Mouse (Mus musculus) heart, postnatal 14 days (tissue): Measurements from ENCODE around the gene Prox2. TPM values are rescaled to one million over a fixed set of nuclear protein-coding genes. Genes with fewer than 3 reads are reported as not detected.
A peak's percentile ranks its signal among the peaks of the same experiment; 100 is the strongest.

Experiments used
- DNase-seq, 2 experiments: peaks; one replicate each; pipeline ENCODE4 v3.0.0; 2021 to 2022
- intact Hi-C: fragments of 180-260 bp; cut with DNase I; formaldehyde crosslinking; loops from one replicate; pipeline ENCODE4 v1.15.1; 2025
- total RNA-seq, 2 experiments: library from RNA; stranded (reverse); gene quantifications; 2 replicates each; pipeline ENCODE4 v1.2.3; 2021

Gene Prox2
- total RNA-seq, 2 experiments from 2014 or later, result 1.1 to 2.7 TPM

- intact Hi-C loops, result no loop called here
Measured at GRCm38 (mm10) chr12:85103096-85103495, 7.5 kb downstream of the Prox2 start.

DNA sequence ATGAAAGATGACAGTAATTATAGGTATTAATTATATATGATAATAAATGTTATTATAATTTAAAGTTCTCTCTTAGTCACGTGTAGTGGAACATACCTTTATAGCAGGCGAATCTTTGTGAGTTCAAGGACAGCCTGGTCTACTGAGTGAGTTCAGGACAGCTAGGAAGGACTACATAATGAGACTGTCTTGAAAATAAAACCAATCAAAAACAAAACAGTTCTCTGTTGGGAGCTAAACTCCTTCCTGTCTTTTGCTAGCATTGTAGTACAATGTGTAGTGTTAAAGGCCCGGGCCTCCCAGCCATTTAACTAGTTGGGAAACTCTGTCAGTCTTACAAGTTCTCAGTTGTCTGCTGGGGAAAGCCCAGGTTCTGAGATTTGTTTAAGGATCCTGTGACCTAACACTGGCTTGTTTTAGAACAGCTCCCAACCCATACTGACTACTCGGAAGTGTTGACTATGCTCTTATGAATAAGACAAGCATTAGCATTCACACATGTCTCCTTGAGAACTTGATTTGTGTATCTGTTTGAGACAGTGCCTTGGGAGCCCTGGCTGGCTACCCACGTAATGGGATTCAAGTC lies 8.9 kb downstream of the Prox2 start:
- intact Hi-C loops, result no loop called here
- no peak for DNase-seq

More at GRCm38 (mm10) chr12:85103096-85103495, 7.5 kb downstream of the Prox2 start:
- DNase-seq, result no peak

GRCm38 (mm10) chr12:85101001-85101400 lies 9.6 kb downstream of the Prox2 start:
- intact Hi-C loops, result no loop called here
- DNase-seq, result no peak

GRCm38 (mm10) chr12:85095859-85096258 lies 14.7 kb downstream of the Prox2 start:
- intact Hi-C loops, result no loop called here
- DNase-seq, result no peak

GRCm38 (mm10) chr12:85095146-85095545 lies 15.4 kb downstream of the Prox2 start:
- intact Hi-C loops, result no loop called here
- DNase-seq, result no peak

DNA sequence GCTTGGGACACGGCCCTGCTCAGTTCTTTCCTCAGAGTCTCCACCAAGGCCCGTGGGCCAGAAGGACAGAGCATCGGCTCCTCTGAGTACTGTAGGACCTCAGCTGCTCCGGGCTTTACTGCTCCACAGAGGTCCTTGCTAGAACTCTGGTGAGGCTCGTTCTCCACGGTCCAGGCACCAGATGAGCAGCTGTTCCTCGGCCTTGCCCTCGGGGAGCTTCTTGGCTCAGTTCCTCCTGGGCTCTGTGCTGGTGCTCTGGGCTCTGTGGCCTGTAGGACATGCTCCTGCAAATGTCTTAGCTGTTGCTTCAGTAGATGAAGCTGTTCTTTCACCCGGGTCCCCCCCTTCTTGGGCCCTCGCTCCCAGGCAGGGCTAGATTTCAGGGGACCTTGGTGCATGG lies 15.9 kb downstream of the Prox2 start:
- intact Hi-C loops, result no loop called here
- DNase-seq, result peak; percentile 51 to 53

DNA sequence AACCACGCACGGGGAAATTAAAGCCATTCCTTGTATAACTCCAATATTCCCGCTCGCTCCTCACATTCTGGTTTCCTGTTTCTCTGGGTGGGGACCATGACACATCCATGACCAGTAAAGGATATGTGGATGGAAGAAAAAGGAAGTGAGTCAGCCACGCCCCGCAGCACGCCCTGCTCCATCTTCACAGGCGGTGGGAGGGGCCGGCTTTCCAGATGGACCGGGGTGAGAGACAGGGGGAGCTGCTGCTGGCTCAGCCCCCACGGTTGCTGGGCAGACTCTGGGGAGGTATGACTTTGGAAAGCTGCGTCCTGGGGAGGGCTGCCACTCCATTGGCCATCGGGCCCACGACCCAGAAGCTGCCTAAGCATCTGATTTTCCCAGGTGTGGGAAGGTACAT lies 16.5 kb downstream of the Prox2 start:
- intact Hi-C loops, result no loop called here
- peak; percentile 63 to 66 for DNase-seq

DNA sequence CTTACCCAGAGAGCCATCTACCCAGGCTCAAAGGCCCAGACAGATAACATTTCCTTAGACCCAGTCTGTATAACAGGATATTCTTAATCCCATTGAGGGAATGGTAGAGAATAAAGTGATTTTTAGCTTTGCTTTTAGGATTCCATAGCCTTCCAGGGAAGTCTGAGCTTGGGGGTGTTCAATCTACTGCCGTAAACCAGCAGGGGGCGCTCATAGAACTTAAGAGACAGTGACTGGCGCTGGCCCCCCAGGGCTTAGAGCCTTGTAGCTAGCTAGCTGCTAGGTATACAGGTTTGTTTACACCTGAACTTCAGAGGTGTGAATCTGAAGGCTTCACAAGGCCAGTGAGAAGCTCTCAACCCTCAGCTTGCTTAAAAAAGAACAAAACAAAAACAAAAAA lies 18.3 kb downstream of the Prox2 start:
- intact Hi-C loops, result loop anchor here (2.0 kb wide), 1 partner anchor 213 kb away; no protein-coding TSS in a partner anchor
- peak; percentile 76 to 84 for DNase-seq

- intact Hi-C loops, result no loop called here
- no peak for DNase-seq
Measured at GRCm38 (mm10) chr12:85091190-85091589, 19.4 kb downstream of the Prox2 start.

GRCm38 (mm10) chr12:85087845-85088244 lies 22.7 kb downstream of the Prox2 start:
- no peak for DNase-seq
- intact Hi-C loops, result no loop called here

DNA sequence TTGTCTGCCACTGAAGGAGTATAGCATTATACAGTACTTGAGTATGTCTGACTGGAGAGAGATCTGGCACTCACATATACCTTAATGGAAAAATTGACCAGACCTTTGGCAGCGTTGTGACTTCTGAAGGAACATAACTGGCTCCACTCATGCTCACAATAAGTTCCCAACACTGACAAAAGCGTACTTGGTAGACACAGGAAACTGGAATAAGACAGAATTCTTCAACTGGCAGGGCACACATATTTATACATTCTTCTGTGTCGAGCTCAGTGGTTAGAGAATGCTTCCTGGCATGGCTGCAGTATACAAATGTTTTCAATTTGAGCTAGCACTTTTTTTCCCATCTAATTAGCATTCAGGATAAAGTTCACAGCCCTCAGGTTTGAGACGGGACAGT lies 25.6 kb downstream of the Prox2 start:
- intact Hi-C loops, result no loop called here
- DNase-seq, result no peak

GRCm38 (mm10) chr12:85084257-85084656 lies 26.3 kb downstream of the Prox2 start:
- DNase-seq, result no peak
- intact Hi-C loops, result no loop called here

GRCm38 (mm10) chr12:85077100-85077499 lies 33.5 kb downstream of the Prox2 start:
- DNase-seq, result no peak
- intact Hi-C loops, result no loop called here

DNA sequence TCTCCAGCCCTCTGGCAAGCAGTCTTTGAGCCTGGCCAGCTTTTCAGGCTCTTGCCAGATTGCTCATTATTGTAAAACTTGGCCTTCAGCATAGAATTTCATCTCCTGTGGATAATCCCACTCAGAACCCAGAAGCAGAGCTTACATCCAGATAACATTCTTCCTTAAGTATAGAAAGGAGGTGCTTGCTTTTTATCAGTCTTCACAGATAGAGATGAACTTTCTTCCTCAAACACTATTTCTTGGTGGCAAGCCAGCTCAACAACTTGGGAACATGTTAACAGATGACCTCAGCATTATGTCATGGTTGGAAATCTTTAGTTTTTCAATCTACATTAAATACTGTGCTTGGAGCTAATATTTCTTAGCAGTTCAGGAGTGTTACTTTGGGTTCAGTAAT lies 39.5 kb downstream of the Prox2 start:
- intact Hi-C loops, result no loop called here
- DNase-seq, result no peak

- intact Hi-C loops, result no loop called here
- no peak for DNase-seq
Measured at GRCm38 (mm10) chr12:85051218-85051617, 59.3 kb downstream of the Prox2 start.

Other genes starting within 250 kb of the Prox2 start
- 1 to 10 TPM; 1.2 to 2.3 TPM for gene Ltbp2, start 234.2 kb downstream of the Prox2 start, total RNA-seq
- 10 to 100 TPM; 30.1 to 37.1 TPM for gene Fcf1, start 139.9 kb downstream of the Prox2 start, total RNA-seq
- gene Arel1, start 139.9 kb downstream of the Prox2 start, total RNA-seq, result 10 to 100 TPM; 33.6 to 38.9 TPM
- 10 to 100 TPM; 31.3 to 32.5 TPM for gene Ylpm1, start 114.4 kb downstream of the Prox2 start, total RNA-seq
- gene Dlst, start 74 bp upstream of the Prox2 start, total RNA-seq, result 100 to 1,000 TPM; 713 to 718 TPM
- 1 to 10 TPM; 4.3 to 4.8 TPM for gene Rps6kl1, start 40.5 kb upstream of the Prox2 start, total RNA-seq
- gene Pgf, start 67.0 kb upstream of the Prox2 start, total RNA-seq, result 1 to 10 TPM; 3.5 to 4.6 TPM
- 10 to 100 TPM; 47.0 to 50.4 TPM for gene Eif2b2, start 108.7 kb upstream of the Prox2 start, total RNA-seq
- 1 to 10 TPM; 8.3 to 8.6 TPM for gene Mlh3, start 159.8 kb upstream of the Prox2 start, total RNA-seq
- gene Acyp1, start 177.7 kb upstream of the Prox2 start, total RNA-seq, result 10 to 100 TPM; 19.2 to 20.3 TPM
- gene Zc2hc1c, start 177.8 kb upstream of the Prox2 start, total RNA-seq, result 1 to 10 TPM; 1.5 to 2.2 TPM
- 10 to 100 TPM; 75.6 to 75.8 TPM for gene Nek9, start 228.6 kb upstream of the Prox2 start, total RNA-seq